Mouse (Mus musculus) forebrain, embryonic 16.5 days (tissue): ENCODE measurements around the gene Rsrc1. TPM values are rescaled to one million over a fixed set of nuclear protein-coding genes. Genes with fewer than 3 reads are reported as not detected.

Source experiments
- ATAC-seq: fragments of 200-750 bp; cut with Nextera tagmentation; 2 replicates; pipeline ENCODE4 v1.8.0; 2017; ENCODE audit warnings: mild to moderate bottlenecking, moderate library complexity
- H3K27ac ChIP-seq: fragments of 300-500 bp; sonication (generic); 2 replicates; pipeline ENCODE4 v1.5.1; 2014; ENCODE audit warnings: low read length, control low read depth
- H3K27me3 ChIP-seq: fragments of 300-500 bp; sonication (generic); replicated peaks from 2 replicates; pipeline ENCODE4 v1.6.1; 2014; ENCODE audit warnings: low read length; ENCODE audit not compliant: control insufficient read depth, insufficient read depth
- H3K36me3 ChIP-seq: fragments of 300-500 bp; sonication (generic); 2 replicates; pipeline ENCODE4 v1.6.1; 2014; ENCODE audit not compliant: control insufficient read depth, insufficient read depth
- H3K4me1 ChIP-seq: fragments of 300-500 bp; sonication (generic); replicated peaks from 2 replicates; pipeline ENCODE4 v1.6.1; 2014; ENCODE audit warnings: low read length; ENCODE audit not compliant: control insufficient read depth, insufficient read depth
- H3K4me2 ChIP-seq: fragments of 300-500 bp; sonication (generic); 2 replicates; pipeline ENCODE4 v1.6.1; 2014; ENCODE audit warnings: mild to moderate bottlenecking, low read length, control low read depth
- H3K4me3 ChIP-seq: fragments of 300-500 bp; sonication (generic); replicated peaks from 2 replicates; pipeline ENCODE4 v1.5.1; 2014; ENCODE audit warnings: mild to moderate bottlenecking, low read length, control low read depth
- H3K9ac ChIP-seq: fragments of 300-500 bp; sonication (generic); replicated peaks from 2 replicates; pipeline ENCODE4 v1.6.1; 2014; ENCODE audit warnings: low read depth, low read length, control low read depth
- H3K9me3 ChIP-seq: fragments of 300-500 bp; sonication (generic); 2 replicates; pipeline ENCODE4 v1.6.1; 2016; ENCODE audit warnings: low read length; ENCODE audit not compliant: control insufficient read depth
- WGBS: fragments of 180-500 bp; shearing (Covaris S2); extraction: QIAGEN DNeasy Blood & Tissue Kit; methylation state at CpG from one replicate; pipeline ENCODE4 v1.1.7; 2014; 5-methylcytosine and 5-hydroxymethylcytosine counted together
- polyA plus RNA-seq: library from polyadenylated mRNA; unstranded; fragments of >200 nt; fragmentation: Nextera tagmentation; extraction: Ambion mirVana; gene quantifications from 2 replicates; pipeline ENCODE4 v1.2.1, GENCODE M21; 2015

The Rsrc1 gene
- polyA plus RNA-seq, 1 experiment from 2014 or later, result 24.3 TPM

DNA sequence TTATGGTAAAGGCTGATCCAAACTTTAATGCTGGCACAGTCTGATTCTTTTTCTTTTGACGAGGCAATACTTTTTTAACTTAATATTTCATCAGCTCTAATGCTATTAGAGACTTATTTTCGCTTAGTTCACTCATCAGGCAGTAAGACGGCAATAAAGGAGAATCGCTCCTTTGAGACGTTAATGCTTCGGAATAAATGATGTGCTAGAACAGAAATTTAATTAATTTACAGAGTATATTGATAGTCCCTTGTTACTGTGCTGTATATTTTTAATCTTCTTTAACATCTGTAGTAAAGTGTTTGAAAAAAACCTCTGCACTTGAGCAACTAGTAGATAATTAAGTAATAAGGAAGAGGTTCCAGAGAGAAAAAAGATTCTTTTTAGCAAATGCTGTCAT is 308.3 kb downstream of the Rsrc1 start:
- Histone ChIP-seq H3K4me3 (no peak overlapping the region), H3K9me3 (no peaks in the 10 kb centered on the region), H3K36me3 (no peaks in the 10 kb centered on the region), H3K27ac (no peak overlapping the region), H3K27me3 (no peaks in the 10 kb centered on the region), H3K4me1 (peaks cover 6% of the 10 kb centered on the region), H3K9ac (no peak overlapping the region), H3K4me2 (no peak overlapping the region)
- no peak for ATAC-seq
- 75% methylated on average over 6 of the region's 6 CpGs for WGBS

DNA sequence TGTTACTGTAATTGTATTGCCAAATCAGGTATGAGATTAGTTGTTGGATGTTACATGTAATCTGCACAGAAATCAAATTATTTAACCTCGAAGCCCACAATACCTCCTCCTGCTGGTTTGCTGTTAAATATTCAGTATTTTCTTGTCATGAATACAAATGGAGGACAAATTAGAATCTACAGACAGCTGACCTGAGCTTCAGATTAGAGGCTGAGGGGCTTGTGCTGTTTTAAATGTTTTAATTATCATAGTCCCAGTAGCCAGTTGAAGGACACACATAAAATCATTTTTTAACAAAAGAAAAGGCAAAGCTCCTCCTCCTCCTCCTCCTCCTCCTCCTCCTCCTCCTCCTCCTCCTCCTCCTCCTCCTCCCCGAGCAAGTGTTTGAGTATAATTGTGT is 327.5 kb downstream of the Rsrc1 start:
- no peak for ATAC-seq
- Histone ChIP-seq H3K36me3 (no peaks in the 10 kb centered on the region), H3K9ac (no peak overlapping the region), H3K9me3 (no peaks in the 10 kb centered on the region), H3K4me3 (no peak overlapping the region), H3K27me3 (no peaks in the 10 kb centered on the region), H3K4me1 (no peaks in the 10 kb centered on the region; the same call in 1 of the 2 replicates), H3K27ac (no peak overlapping the region), H3K4me2 (no peak overlapping the region)
- 39% methylated on average over 1 of the region's 2 CpGs for WGBS

- Histone ChIP-seq H3K36me3 (no peaks in the 10 kb centered on the region), H3K27me3 (no peaks in the 10 kb centered on the region), H3K9ac (no peak overlapping the region), H3K4me2 (no peak overlapping the region), H3K9me3 (no peaks in the 10 kb centered on the region), H3K4me1 (no peaks in the 10 kb centered on the region; the same call in 1 of the 2 replicates), H3K4me3 (no peak overlapping the region), H3K27ac (no peak overlapping the region)
- ATAC-seq, result no peak
- 60% methylated on average over 7 of the region's 7 CpGs for WGBS
Observed at GRCm38 (mm10) chr3:67309644-67310311, 328.6 kb downstream of the Rsrc1 start.

DNA sequence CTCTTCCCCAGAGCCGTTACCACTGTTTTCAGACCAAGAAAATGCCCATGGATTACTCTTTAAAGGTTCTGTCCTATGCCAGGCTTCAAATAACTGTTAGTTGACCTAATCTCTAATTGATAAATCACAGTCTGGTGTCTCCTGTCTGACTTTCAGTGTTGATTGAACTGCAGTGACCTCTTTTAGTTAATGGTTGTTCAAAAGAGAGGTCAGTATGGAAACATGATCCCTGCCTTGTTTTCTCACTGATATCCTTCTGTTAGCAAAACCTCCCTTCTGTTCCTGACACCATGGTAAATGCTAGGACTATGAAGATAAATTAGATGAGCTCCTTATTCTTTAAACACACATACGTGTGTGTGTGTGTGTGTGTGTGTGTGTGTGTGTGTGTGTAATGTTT is 330.2 kb downstream of the Rsrc1 start:
- H3K9ac ChIP-seq, result no peak overlapping the region
- no peak overlapping the region for H3K4me2 ChIP-seq
- no peak for ATAC-seq
- no peak overlapping the region for H3K4me3 ChIP-seq
- H3K27ac ChIP-seq, result no peak overlapping the region
- H3K36me3 ChIP-seq, result no peaks in the 10 kb centered on the region
- H3K4me1 ChIP-seq, result no peaks in the 10 kb centered on the region; the same call in 1 of the 2 replicates
- H3K9me3 ChIP-seq, result no peaks in the 10 kb centered on the region
- 78% methylated on average over 2 of the region's 2 CpGs for WGBS
- H3K27me3 ChIP-seq, result no peaks in the 10 kb centered on the region

- no peak for ATAC-seq
- WGBS, result 75% methylated on average over 4 of the region's 4 CpGs
- no peaks in the 10 kb centered on the region for H3K4me1 ChIP-seq
Observed at GRCm38 (mm10) chr3:67322422-67322821, 341.2 kb downstream of the Rsrc1 start.

GRCm38 (mm10) chr3:67339558-67339957 is 358.4 kb downstream of the Rsrc1 start:
- no peak overlapping the region for H3K27ac ChIP-seq
- no peak overlapping the region for H3K4me2 ChIP-seq
- no peaks in the 10 kb centered on the region for H3K9me3 ChIP-seq
- no peak for ATAC-seq
- WGBS, result 69% methylated on average over 3 of the region's 3 CpGs
- no peak overlapping the region for H3K4me3 ChIP-seq
- 0 out of 2 replicates have a peak, but pooled peaks cover 2% of the 10 kb centered on the region for H3K4me1 ChIP-seq
- H3K27me3 ChIP-seq, result no peaks in the 10 kb centered on the region
- no peaks in the 10 kb centered on the region for H3K36me3 ChIP-seq
- no peak overlapping the region for H3K9ac ChIP-seq

More at GRCm38 (mm10) chr3:67322422-67322821, 341.2 kb downstream of the Rsrc1 start:
- H3K9me3 ChIP-seq, result no peaks in the 10 kb centered on the region
- H3K9ac ChIP-seq, result no peak overlapping the region
- H3K4me2 ChIP-seq, result no peak overlapping the region
- H3K27ac ChIP-seq, result no peak overlapping the region
- no peaks in the 10 kb centered on the region for H3K27me3 ChIP-seq
- no peak overlapping the region for H3K4me3 ChIP-seq
- no peaks in the 10 kb centered on the region for H3K36me3 ChIP-seq

DNA sequence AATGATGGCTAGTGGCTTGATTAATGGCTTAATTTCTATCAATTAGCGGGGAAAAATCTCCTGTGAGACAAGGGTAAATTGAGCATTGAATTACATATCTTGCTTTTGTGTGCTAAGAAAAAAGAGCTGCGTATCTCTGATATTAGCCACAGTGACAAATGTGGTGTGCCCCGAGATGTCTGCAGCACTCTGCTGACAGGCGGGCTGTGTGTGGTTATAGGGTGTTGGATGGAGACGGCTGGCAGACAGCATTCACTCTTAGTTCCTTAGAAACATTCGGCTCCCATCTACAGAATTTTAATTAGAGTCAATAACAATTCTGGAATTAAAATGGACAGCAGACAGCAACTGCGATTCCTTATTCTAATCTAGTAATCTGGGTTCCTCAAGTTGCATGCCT is 359.7 kb downstream of the Rsrc1 start:
- no peak overlapping the region for H3K4me2 ChIP-seq
- H3K27me3 ChIP-seq, result no peaks in the 10 kb centered on the region
- 35% methylated on average over 7 of the region's 7 CpGs for WGBS
- no peak overlapping the region for H3K27ac ChIP-seq
- no peaks in the 10 kb centered on the region for H3K9me3 ChIP-seq
- no peak overlapping the region for H3K4me3 ChIP-seq
- peak; percentile 83 for ATAC-seq
- H3K36me3 ChIP-seq, result no peaks in the 10 kb centered on the region
- H3K9ac ChIP-seq, result no peak overlapping the region
- 0 out of 2 replicates have a peak, but pooled peaks cover 2% of the 10 kb centered on the region for H3K4me1 ChIP-seq

GRCm38 (mm10) chr3:67343004-67343662 is 361.9 kb downstream of the Rsrc1 start:
- H3K27me3 ChIP-seq, result no peaks in the 10 kb centered on the region
- no peak overlapping the region for H3K27ac ChIP-seq
- no peak overlapping the region for H3K4me2 ChIP-seq
- H3K9ac ChIP-seq, result no peak overlapping the region
- no peaks in the 10 kb centered on the region for H3K9me3 ChIP-seq
- no peak overlapping the region for H3K4me3 ChIP-seq
- no peaks in the 10 kb centered on the region for H3K36me3 ChIP-seq
- ATAC-seq, result no peak
- WGBS, result 61% methylated on average over 5 of the region's 5 CpGs
- peaks cover 7% of the 10 kb centered on the region; the same call in 1 of the 2 replicates for H3K4me1 ChIP-seq

- no peak overlapping the region for H3K9ac ChIP-seq
- peak; percentile 46; the same call in 1 of the 2 replicates for ATAC-seq
- peaks cover 7% of the 10 kb centered on the region; the same call in 1 of the 2 replicates for H3K4me1 ChIP-seq
- no peak overlapping the region for H3K27ac ChIP-seq
- H3K36me3 ChIP-seq, result no peaks in the 10 kb centered on the region
- no peak overlapping the region for H3K4me3 ChIP-seq
- H3K4me2 ChIP-seq, result no peak overlapping the region
- H3K9me3 ChIP-seq, result no peaks in the 10 kb centered on the region
- WGBS, result 7% methylated on average over 2 of the region's 2 CpGs
- H3K27me3 ChIP-seq, result no peaks in the 10 kb centered on the region
Observed at GRCm38 (mm10) chr3:67344599-67344998, 363.4 kb downstream of the Rsrc1 start.
